ENCODE assay signal across 32 mouse cellular contexts in the genomic region with DNA sequence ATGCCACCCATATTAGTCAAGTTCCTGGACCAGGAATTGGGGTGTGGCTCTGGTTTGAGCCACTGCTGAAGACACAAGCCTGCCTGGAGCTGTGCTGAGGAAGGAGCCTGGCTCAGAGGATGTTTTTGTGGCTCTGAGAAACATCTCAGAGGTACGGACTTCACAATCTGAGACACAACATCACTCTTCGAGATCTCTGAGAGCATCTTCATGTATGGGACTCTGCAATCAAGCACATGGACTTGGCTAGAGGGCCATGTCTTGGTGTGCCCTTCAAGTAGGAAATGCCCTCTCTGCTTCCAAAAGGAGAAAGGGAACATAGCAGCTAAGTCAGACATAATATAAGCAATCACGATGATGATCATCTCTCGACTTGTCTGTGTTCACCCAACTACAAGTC. TPM values are rescaled to one million over a fixed set of nuclear protein-coding genes. Genes with fewer than 3 reads are reported as not detected.
"Had no signal": no experiment of that assay in that cellular context is flagged by ENCODE, and none has a peak within 500 bp of the region (broad histone marks: within the 10 kb centered on the region; RNA-seq: fewer than 3 reads in every experiment).

No protein-coding gene starts in this region.

- H3K4me3 ChIP-seq: gastrocnemius, adult 2 months; heart, embryonic 13.5 days; heart, embryonic 15.5 days; hindbrain, embryonic 13.5 days; hindbrain, embryonic 15.5 days; layer of hippocampus, adult 2 months; left cerebral cortex, adult 2 months; limb, embryonic 10.5 days; limb, embryonic 12.5 days; liver, embryonic 13.5 days; liver, embryonic 15.5 days had no signal

- H3K4me1 ChIP-seq: heart, embryonic 13.5 days; heart, embryonic 15.5 days; hindbrain, embryonic 13.5 days; hindbrain, embryonic 15.5 days; limb, embryonic 10.5 days; limb, embryonic 12.5 days; liver, embryonic 13.5 days; liver, embryonic 15.5 days had no signal

- H3K36me3 ChIP-seq: heart, embryonic 13.5 days; heart, embryonic 15.5 days; hindbrain, embryonic 13.5 days; hindbrain, embryonic 15.5 days; limb, embryonic 10.5 days; limb, embryonic 12.5 days; liver, embryonic 13.5 days; liver, embryonic 15.5 days had no signal

- DNase-seq: heart, adult 11 months; liver, embryonic 13.5 days had no signal

- H3K9ac ChIP-seq: heart, embryonic 13.5 days; heart, embryonic 15.5 days; hindbrain, embryonic 13.5 days; hindbrain, embryonic 15.5 days; limb, embryonic 12.5 days; liver, embryonic 13.5 days; liver, embryonic 15.5 days; liver, postnatal 0 days had no signal

- H3K27me3 ChIP-seq: heart, embryonic 13.5 days; heart, embryonic 15.5 days; hindbrain, embryonic 13.5 days; hindbrain, embryonic 15.5 days; limb, embryonic 12.5 days; liver, embryonic 13.5 days; liver, embryonic 15.5 days had no signal

- ATAC-seq: hindbrain, postnatal 0 days; intestine, embryonic 16.5 days; liver, postnatal 0 days had no signal

- H3K9me3 ChIP-seq: heart, embryonic 13.5 days; heart, embryonic 15.5 days; hindbrain, embryonic 13.5 days; hindbrain, embryonic 15.5 days; limb, embryonic 10.5 days; limb, embryonic 12.5 days; liver, embryonic 13.5 days; liver, embryonic 15.5 days had no signal

- H3K27ac ChIP-seq: gastrocnemius, adult 2 months; heart, embryonic 13.5 days; heart, embryonic 15.5 days; hindbrain, embryonic 13.5 days; hindbrain, embryonic 15.5 days; hindbrain, postnatal 0 days; layer of hippocampus, adult 2 months; left cerebral cortex, adult 2 months; limb, embryonic 10.5 days; limb, embryonic 12.5 days; liver, embryonic 13.5 days; liver, embryonic 15.5 days had no signal

RNA-seq across cellular contexts. Expression of a gene that starts 25.5 kb away (rescaled TPM):
- total RNA-seq: gastrocnemius, adult 2 months; gastrocnemius, postnatal 10 days; gastrocnemius, postnatal 36 days; heart, postnatal 14 days; heart, postnatal 36 days; hematopoietic stem cell, adult 5-6 weeks; hindbrain, postnatal 0 days; layer of hippocampus, adult 2 months; layer of hippocampus, postnatal 10 days; layer of hippocampus, postnatal 25 days; left cerebral cortex, adult 2 months; left cerebral cortex, postnatal 14 days; left cerebral cortex, postnatal 36 days had no signal
- polyA plus RNA-seq: gonadal fat pad, adult 2 months; heart, embryonic 11.5 days; heart, embryonic 13.5 days; heart, embryonic 15.5 days; heart, postnatal 0 days; hindbrain, embryonic 13.5 days; hindbrain, embryonic 15.5 days; hindbrain, postnatal 0 days; intestine, embryonic 14.5 days; intestine, embryonic 16.5 days; kidney, embryonic 14.5 days; kidney, embryonic 16.5 days; liver, embryonic 11.5 days; liver, embryonic 13.5 days; liver, embryonic 15.5 days; liver, postnatal 0 days had no signal

RNA-seq across cellular contexts. Expression of a gene that starts 55.0 kb away (rescaled TPM):
- total RNA-seq: gastrocnemius, adult 2 months; gastrocnemius, postnatal 36 days; heart, postnatal 14 days; heart, postnatal 36 days; layer of hippocampus, adult 2 months; left cerebral cortex, postnatal 36 days had no signal
- polyA plus RNA-seq: heart, embryonic 11.5 days; heart, embryonic 13.5 days; heart, embryonic 15.5 days; intestine, embryonic 16.5 days; kidney, embryonic 14.5 days; kidney, embryonic 16.5 days; limb, embryonic 10.5 days; limb, embryonic 12.5 days; limb, embryonic 14.5 days had no signal
